Mouse (Mus musculus) liver, adult 2 months (tissue): Measurements from ENCODE around the gene Fam178b.

Experiments
- CTCF ChIP-seq: fragments of 200-500 bp; IDR thresholded peaks from 2 replicates; pipeline ENCODE4 v1.5.1; 2011; ENCODE audit warnings: low read depth, low read length, control low read depth
- POLR2A ChIP-seq: fragments of 200-500 bp; IDR thresholded peaks from 2 replicates; pipeline ENCODE4 v1.6.1; 2011; ENCODE audit warnings: low read length, control low read depth; ENCODE audit not compliant: insufficient read depth; ENCODE audit errors: extremely low read depth

DNA sequence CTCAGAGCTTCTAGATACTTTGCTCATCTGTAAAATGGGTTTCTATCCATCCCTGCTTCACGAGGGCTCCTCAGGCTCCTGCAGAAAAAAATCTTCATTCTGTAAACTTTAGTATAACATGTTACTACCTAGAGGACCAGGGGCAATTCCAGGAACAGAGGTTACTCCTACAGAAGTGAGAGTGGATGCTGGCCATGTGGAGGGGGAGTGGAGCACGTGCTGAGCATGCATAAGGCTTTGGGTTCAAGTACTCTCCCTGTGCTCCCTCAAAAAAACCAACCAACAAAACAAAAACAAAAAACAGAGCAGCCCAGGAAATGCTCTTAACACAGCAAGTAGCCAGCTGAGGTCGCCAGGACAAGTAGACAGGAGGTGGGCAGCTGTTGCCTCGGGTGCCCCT, 119.4 kb downstream of the Fam178b start:
- no peak for TF ChIP-seq CTCF
- no peak for TF ChIP-seq POLR2A
